Mouse (Mus musculus) embryonic fibroblast, embryonic 13.5 days (primary cell): ENCODE results near the gene AW549877.

ENCODE experiments used
- CTCF ChIP-seq: IDR thresholded peaks from 2 replicates; pipeline ENCODE4 v1.5.1; 2011; ENCODE audit warnings: mild to moderate bottlenecking, control low read depth, low read length, moderate library complexity, borderline replicate concordance; ENCODE audit not compliant: insufficient read depth
- POLR2A ChIP-seq: IDR thresholded peaks from 2 replicates; pipeline ENCODE4 v1.6.1; 2011; ENCODE audit warnings: low read depth, mild to moderate bottlenecking, control low read depth, low read length, moderate library complexity

GRCm38 (mm10) chr15:3979871-3980270 is 15.7 kb downstream of the AW549877 start:
- TF ChIP-seq CTCF = no peak
- TF ChIP-seq POLR2A = no peak
